Mouse (Mus musculus) thymus, postnatal 10 days (tissue): ENCODE measurements around the gene Nme1.
"Not testable (repeated sequence)": the region's sequence is repeated elsewhere in the genome, so short reads cannot be mapped to it uniquely, and the experiment has no call there.

Experiments
- DNase-seq, 2 experiments: peaks; one replicate each; pipeline ENCODE4 v3.0.0; 2021; ENCODE audit warnings: low spot score in 2 of 2

Gene Nme1

DNA sequence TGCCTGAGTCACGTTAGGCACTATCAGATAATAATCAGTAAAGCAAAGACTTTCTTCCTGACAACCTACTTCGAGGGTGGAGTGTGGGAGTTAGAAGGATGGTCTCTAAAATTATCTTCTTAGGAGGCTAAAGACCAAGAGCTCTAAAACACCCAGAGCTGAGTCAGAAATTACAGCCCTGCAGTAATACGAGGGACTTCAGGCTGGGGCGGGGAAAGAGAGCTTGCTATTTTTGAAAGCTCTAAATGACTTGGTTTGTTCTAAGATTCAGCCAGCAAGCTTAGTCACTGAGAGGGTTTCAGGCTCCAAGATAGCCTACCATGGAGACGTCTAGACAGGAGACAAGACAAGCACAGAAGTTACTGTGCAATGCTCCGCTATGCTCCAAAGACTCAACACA lies 2.9 kb downstream of the Nme1 start:
- no peak for DNase-seq

DNA sequence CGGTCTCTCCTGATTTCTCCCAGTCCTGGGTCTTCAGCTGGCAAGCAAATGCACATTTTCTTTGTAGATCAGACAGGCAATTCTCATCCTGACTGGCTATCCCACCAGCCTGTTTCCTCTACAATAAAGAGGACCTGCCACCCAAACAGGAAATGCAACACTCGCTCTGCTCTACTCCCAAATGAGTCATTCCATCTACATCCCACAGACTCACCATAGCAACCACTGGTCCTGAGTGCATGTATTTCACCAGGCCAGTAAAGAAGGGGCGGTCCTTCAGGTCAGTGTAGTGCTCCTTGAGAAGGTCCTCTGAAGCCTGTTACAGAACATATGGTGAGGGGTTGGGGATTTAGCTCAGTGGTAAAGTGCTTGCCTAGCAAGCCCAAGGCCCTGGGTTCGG lies 5.3 kb downstream of the Nme1 start:
- DNase-seq: no peak

GRCm38 (mm10) chr11:93961482-93961881 lies 6.8 kb downstream of the Nme1 start:
- DNase-seq: no peak

DNA sequence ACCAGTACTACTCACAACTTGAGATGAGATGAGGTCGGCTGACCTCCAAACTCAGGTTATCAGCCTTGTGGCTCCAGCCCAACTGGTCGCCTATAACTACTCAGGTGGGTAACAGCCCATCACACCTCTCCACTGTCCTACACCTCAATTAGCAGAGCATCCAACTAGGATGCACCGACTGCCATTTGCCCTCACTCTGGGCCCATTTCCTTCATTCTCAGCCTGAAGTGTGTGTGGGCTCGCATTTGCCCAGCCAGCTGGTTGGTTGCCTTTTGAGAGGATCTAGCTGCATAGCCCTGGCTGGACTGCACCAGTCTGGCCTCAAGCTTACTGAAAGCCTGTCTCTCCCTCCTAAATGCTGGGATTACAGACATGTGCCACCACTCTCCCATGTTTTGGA lies 10.6 kb downstream of the Nme1 start:
- no peak for DNase-seq

- no peak for DNase-seq
Measured at GRCm38 (mm10) chr11:93957031-93957555, 11.2 kb downstream of the Nme1 start.

- DNase-seq: no peak
Measured at GRCm38 (mm10) chr11:93956159-93956558, 12.2 kb downstream of the Nme1 start, which contains the start of gene Nme2. TSS of gene Nme2 (minus strand) at chr11:93956259.

DNA sequence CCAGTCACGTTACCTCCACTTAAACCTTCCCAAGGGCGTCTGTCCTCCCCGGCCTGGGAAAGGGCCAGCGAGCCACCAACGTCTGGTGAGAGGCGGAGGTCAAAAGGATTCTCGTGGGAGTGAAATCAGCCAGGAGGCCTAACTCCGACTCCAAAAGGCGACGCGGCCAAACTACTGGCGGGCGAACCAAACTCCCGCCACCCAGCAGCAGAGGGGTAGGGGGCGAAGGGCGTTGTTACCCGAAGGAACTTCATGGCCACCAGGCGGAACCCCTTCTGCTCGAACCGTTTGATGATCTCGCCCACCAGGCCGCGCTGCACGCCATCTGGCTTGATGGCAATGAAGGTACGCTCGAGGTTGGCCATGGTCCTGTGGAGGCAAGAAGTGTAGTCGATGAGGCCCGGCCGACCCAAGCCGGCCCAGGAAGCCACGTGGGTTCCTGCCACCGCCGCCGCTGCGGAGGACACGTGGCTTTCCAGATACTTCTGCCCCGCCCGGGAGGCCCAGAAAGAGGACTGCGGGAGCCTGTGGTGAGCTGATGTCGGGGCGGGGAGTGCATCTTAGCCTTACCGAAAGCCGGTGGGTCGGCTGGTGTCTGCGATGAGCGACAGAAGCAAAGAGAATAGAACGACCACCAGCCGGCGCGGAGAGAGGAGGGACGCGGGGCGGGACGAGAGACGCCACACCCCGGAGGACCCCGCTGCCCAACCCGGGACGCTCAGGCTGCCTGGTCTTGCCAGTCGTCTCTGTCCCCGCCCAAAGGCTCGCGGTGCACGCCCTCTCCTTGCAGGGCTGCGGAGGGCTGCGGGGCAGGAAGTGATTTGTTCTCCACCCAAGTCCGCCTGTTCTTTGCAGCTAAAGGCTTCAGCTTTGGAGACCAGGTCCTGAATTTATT lies 12.8 kb downstream of the Nme1 start:
- peak; percentile 89 to 90 for DNase-seq

DNA sequence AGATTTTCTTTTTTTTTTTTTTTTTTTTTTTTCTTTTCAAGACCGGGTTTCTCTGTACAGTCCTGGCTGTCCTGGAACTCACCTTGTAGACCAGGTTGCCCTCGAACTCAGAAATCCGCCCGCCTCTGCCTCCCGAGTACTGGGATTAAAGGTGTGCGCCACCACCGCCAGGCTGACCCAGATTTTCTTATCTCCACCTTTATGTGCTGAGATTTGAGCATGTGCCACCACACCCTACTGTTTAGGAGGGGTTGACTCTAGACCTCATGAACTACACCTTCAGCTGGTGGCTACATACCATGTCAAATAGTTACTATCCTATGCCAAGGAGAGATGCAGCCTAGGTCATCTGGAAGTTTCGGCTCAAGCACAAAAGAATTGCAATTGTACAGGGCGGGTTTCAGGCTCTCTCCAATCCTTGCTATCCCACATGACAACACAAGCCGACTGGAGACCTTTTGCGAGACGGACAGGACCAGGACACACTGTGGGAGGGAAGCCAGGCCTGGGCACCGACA lies 13.5 kb downstream of the Nme1 start:
- no peak for DNase-seq

GRCm38 (mm10) chr11:93952376-93952775 lies 15.9 kb downstream of the Nme1 start:
- DNase-seq: no peak

- no peak for DNase-seq
Measured at GRCm38 (mm10) chr11:93950045-93950444, 18.3 kb downstream of the Nme1 start.

DNA sequence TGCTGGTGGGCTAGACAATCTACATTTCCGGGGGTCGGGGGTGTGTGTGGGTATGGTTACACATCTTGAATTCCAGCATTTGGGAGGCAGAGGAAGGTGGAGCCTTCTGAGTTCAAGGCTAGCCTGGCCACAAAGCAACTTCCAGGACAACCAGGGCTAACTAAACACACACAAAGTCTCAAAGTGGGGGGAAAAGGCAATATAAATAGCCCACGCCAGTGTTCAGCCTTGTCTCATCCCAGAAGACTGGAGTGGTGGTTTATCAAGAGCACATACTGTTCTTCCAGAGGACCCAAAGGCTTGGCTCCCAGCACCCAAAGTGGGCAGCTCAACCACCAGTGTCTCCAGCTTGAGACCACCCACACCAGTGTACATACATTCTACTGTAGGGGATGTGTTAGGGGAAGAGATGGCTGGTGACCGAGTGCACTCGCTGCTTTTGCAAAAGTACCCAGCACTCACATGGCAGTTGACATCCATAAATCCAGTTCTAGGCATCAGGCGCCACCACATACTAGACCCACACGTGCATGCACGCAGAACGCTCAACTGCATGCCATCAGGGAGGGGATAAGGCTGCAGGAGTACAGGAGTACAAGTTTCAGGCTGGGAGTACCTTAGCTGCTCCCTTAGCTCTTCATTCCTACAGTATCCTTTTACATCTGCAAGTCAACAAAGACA lies 19.3 kb downstream of the Nme1 start:
- DNase-seq: no peak

DNA sequence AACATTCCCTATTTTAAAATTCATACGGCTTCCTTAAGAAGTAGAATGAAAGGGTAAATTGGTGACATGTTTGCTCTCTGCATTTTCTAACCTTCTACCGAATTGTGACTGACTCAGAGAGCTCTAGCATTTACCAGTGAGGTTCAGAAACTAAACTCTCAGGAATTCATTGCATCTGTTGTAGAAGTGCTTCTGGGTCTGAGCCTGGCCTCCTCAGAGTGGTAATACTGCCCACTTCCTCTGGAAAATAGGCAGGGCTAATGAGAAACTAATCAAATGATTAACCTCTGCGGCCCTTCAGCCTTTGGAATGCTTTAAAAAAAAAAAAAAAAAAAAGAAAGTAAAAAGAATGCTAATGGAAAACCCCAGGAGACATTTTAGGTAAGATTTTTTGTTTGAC lies 23.3 kb downstream of the Nme1 start:
- no peak for DNase-seq

GRCm38 (mm10) chr11:93940906-93941305 lies 27.4 kb downstream of the Nme1 start:
- no peak for DNase-seq

GRCm38 (mm10) chr11:93929106-93929505 lies 39.2 kb downstream of the Nme1 start:
- no peak for DNase-seq

DNA sequence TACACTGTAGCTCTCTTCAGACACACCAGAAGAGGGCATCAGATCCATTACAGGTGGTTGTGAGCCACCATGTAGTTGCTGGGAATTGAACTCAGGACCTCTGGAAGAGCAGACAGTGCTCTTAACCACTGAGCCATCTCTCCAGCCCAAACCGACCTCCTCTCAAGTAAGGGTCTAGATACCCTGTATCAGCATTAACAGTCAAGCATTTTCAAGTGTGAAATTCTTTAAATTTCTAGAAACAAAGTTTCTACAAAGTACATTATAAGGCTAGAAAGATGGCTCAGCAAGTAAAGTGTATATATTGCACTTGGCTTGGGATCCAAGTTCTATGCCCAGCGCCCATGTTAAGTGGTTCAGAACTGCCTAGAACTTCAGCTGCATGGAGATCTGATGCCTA lies 53.3 kb downstream of the Nme1 start:
- DNase-seq: not testable (repeated sequence)

DNA sequence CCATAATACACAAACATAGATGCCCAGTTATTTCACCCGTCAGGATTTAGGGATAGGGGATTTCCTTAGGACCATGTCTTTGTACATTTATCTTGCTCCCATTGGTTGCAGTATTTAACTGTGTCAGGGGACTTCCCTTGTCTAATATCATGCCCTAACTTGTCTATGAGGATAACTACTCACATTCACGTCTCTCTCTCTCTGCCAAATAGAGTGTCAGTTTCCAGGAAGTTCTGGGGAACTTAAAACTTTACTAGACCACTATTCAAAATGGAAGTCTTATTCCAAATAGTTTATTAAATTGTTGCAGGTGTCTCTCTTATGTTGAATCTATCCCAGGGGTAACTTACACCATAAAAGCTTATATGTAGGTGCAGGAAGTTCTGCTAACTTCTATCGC lies 56.7 kb downstream of the Nme1 start:
- no peak for DNase-seq

GRCm38 (mm10) chr11:93908829-93909228 lies 59.5 kb downstream of the Nme1 start:
- DNase-seq: no peak

DNA sequence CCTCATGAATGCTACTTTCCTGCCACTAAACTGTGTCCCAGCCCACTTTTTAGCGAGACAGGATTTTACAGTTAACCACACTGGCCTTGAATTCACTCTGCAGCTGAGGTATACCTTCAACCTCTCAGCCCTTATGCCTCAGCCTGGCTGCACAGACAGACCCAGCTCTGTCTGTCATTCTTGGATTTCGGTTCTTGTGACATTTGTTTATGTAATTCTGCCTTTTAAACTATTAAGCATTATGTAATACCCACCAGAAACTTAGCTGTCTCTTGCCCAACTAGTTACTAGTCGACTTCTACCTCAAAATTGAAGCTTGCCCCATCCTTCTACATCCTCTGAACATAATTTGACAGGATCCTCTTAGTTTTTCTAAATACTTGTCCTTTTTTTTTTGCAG lies 60.5 kb downstream of the Nme1 start:
- no peak for DNase-seq
